Mouse (Mus musculus): Measurements from ENCODE around the gene Tyw1.

The Tyw1 gene

DNA sequence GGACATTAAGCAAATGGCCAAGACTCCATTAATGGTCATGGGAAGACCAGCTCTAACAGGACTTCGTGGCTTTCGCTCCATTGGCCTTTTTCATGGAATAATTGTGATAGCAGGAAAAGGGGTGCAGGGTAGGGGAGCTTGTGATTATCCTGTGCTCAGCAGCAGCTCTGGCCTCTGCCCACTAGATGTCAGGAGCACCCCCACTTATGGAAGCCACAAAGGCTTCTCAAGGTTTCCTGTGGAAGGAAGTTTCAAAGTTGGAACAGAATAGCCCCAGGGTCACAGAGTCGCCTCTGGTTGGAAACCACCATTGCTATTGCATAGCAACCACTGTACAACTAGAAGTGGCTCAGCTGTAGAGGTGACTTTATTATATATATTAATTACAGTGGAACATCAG lies 65.1 kb downstream of the Tyw1 start:
- DNase-seq, result no peak

DNA sequence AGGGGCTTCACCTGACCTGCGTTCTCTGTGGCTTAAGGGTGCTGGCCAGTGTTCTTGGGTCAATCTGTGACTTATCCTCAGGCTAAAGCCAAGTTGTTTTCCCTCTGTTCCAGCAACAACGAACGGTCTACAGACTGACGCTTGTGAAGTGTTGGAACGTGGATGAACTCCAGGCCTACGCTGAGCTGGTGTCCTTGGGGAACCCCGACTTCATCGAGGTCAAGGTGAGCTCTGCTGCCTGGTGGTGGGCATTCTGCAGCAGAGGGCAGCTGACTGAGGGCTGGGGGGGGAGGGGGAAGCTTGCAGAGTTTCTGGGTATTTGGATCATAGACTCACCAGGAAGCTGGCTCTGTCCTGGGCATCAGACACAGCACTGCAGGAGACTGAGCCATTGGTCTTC lies 70.1 kb downstream of the Tyw1 start:
- DNase-seq, result no peak

DNA sequence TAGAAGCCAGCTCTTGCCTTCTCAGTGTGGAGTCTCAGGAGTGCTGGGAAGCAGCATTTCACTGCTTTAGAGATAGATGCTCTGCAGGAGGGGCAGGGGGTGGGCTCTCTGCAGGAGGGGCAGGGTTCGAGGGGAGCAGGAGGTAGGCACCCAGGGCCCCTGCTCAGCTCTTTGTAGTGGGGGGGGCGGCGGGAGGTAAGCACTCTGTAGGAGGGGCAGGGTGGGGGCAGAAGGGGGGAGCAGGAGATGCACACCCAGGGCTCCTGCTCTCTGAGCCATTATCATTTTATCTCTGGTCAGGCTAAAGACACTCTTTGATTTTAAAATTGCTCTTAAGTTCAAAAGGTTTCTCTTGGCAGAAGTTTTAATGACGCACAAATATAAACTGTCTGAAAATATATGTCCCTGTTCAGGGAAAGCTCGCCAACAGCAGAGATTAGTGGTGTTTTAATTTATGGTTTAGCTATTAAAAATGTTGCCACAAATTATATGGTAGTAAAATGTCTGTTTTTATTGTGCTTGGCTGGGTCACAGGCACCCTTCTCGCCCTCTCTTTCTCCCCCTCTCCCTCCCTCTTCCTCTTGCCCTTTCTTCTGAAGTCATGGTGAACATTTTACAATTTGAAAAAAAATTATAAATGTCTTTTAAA lies 72.3 kb downstream of the Tyw1 start:
- no peak for DNase-seq

DNA sequence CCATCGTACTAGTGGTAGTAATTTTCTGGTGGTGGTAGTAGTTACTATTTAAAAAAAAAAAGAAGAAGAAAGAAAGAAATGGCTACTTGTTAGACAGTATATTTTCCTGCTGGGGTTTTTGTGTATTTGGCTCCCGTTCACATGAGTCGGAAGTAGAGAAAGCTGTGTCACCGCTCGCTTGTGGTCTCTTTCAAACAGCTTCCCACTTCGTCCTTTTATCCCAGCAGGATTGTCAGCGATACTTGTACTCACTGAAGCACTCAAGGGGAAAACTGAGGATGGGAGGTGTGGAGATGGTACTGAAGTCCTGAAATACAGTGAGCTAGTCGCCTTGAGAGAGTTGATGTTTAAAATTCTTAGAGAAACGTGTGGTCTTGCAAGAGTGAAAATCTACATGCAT lies 72.9 kb downstream of the Tyw1 start:
- DNase-seq, result no peak

DNA sequence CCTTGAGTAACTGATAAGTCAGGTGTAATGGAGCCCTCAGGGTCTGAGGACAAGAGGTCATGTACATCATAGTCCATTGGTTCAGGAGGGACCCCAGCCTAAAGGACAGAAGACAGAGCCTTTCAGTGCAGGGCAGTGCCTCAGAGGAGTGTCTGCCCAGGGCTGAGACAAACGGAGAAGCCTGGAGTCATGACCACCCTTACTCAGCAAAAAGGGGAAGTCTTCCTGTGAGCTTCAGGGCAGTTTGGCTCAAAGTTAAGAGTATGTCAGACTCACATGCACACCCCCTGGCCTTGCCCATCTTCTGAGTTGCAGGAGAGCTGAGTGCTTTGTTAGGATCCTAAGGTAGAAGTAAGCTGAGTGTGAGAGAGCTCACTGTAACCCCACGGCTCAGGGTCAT lies 74.5 kb downstream of the Tyw1 start:
- no peak for DNase-seq

DNA sequence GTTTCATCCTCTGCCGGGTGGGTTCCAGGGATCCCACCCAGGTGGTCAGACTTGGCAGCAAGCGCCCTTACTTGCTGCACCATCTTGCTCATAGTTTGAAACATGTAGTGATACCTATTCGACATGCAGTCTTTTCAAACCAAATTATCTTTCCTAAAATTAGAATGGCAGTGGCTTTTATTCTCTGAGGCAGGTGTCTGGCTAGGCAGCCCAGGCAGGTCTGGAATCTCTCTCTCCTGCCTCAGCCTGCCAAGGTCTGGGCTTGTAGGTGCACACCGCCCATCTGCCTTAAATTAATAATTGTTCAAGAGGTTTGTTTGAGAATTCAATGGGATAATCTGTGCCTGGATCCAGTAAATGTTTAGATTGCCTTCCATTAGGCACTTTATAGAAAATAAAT lies 75.4 kb downstream of the Tyw1 start:
- no peak for DNase-seq

DNA sequence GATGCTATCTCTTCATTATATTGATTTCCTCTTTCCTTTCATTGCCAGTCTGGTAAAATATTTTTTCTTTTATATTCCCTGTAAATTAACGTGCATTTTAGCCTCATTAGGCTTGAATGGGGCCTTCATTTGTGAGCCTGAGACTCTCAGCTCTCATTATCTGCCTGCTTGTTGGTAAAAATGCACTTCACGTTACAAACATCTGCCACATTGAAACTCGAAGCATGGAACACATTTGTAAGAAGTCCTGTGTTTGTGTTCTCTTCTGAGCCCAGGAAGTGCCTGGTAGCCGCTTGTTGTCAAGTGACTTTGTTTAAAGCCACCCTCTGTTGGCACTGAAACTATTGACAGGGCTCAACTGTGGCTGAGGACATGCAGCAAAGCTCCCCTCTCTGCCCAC lies 75.8 kb downstream of the Tyw1 start:
- no peak for DNase-seq

DNA sequence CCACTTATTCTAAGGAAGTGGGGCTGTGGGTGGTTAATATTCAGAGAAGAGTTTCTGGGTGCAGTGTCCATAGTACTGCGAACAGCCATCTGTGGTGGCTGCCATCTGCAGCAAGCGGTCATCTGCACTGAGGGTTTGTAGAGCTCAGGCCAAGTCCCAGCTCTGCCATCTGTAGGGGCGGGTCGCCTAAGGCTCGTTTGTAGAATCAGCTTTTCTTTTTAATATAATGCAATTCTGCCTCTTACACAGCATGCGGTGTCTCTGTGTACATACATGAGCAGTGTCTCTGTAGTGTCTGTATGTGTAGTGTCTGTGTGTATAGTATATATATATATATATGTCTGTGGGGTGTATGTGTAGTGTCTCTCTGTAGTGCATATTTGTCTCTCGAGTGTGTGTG lies 78.1 kb downstream of the Tyw1 start:
- DNase-seq, result no peak

DNA sequence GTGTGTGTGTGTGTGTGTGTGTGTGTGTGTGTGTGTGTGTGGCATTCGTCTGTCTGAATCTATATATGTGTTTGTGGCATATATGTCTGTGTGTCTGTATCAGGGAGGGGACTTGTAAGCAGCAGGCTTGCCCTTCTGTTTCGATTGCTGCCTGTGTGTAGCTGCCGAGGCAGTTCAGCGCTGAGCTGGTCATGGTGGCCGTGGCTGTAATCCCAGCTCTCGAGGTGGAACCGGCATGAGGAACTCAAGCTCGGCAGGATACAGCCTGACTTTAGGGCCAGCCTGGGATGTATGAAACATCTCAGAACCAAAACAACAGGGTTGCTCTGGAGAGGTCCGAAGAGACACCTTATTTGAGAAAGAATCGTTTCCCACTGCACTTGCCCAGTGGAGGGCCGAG lies 78.6 kb downstream of the Tyw1 start:
- no peak for DNase-seq

DNA sequence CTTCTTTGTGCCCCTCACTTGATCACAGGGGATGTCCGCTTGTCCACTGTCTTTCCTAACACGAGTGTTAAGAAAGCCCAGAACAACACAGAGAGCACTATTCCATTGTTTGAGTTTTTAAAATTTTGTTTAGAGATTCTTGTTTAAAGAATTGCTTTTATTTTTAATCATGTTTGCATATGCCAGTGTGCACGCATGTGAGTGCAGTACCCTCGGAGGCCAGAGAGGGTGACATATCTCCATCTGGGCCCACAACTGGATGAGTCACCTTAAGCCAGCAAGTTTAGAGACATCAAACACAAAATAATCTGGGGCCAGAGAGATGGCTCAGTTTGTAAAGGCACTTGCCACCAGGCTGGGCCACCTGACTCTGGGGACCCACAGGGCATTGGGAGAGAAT lies 80.0 kb downstream of the Tyw1 start:
- no peak for DNase-seq

DNA sequence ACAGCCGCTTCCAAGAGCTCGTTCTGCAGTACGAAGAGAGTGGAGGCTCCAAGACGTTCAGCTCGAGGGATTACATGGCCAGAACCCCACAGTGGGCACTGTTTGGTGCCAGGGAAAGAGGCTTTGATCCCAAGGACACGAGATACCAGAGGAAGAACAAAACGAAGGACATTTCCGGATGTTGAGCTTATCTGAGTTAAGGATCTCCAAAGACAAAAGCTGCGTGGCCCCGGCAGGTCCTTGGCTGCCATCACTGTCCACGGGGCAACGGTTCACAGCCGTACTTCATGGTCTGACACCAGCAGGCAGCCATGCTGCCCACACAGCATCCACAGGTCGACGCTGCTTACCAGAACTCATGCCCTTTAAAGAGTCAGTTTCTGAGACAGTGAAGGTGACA lies 85.2 kb downstream of the Tyw1 start:
- DNase-seq, result no peak

DNA sequence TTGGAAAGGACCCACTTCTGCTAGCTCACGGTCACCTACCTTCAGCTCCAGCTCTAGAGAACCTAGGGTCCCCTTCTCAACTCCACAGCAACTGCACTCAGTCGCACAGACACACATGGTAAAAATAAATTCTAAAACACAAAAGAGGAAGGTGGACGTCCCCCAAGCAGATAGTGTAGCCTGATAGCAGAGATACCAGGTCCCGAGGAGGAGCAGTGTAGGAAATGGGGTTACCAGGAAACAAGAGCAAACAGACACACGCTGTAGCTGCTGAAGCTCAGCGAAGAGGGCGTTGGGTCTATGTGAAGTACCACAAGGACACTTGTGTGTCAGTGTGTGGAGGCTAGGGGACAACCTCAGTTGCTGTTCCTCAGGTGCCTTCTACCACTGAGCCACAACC lies 89.6 kb downstream of the Tyw1 start:
- DNase-seq, result no peak

DNA sequence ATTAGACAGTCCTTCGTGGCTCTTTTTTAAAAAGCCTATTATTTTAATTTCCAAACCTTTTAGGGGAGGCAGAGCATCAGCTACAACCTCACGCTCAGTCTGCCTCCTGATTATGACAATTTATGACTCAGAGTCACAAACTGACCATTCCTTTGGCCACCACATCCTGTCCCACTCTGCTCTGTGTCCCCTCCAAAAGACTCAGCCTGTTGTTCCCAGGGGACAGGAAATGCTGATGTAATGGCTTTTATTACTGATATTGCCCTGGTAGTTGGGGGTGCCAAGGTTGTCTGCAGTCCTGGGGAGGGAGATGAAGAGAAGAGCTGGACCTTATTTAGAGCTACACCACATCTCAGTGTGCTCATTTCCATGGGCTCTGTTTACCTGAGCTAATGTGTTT lies 90.5 kb downstream of the Tyw1 start:
- no peak for DNase-seq

DNA sequence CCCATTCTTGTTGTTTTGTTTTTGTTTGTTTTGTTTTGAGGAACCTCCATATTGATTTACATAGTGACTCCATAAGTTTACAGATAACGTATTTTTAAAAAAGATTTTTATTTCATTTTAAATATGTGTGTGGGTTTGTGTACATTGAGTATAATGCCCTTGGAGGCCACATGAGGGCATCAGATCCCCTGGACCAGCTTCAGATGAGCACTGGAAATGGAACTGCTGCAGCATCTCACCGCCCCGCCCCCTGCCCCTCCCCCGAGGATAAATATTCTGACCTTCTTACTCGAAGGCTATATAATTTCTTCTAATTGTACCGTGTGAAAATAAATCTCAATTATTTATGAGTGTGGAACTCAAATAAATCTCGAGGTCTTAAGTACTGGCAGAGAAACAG lies 99.8 kb downstream of the Tyw1 start:
- no peak for DNase-seq

DNA sequence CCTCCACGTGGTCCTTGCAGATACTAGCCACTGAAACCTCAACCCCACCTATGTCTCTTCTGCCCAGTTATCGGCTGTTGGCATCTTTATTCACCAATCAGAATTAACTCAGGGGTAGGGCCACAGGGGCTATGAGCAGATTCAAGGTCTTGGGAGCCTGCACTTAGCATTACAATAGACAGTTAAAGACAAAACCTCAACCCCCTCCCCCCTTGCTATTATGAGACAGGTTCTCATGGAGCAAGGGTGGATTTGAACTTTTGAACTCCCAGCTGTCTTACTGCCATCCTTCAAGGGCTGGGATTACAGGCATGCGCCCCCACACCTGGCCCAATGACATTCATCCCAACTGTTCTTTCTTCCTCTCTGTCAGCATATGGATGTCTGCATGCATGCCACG lies 107.7 kb downstream of the Tyw1 start:
- DNase-seq, result no peak

DNA sequence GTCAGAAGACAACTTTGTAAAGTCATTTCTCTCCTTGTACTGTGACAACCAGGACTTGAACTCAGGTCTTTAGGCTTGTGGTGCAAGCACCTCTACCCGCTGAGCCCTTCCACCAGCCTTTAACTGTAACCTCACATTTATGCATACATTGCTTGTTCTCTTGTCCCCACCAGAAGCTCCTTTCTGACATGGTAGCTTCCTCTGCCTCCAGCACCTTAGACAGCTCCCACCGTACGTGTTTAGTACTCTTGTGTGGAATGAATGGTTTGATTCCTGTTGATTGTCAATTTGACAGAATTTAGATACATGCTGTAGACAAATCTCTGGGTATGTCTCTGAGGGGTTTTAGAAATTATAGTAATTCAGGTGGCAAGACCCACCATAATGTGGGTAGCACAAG lies 108.4 kb downstream of the Tyw1 start:
- DNase-seq, result no peak

DNA sequence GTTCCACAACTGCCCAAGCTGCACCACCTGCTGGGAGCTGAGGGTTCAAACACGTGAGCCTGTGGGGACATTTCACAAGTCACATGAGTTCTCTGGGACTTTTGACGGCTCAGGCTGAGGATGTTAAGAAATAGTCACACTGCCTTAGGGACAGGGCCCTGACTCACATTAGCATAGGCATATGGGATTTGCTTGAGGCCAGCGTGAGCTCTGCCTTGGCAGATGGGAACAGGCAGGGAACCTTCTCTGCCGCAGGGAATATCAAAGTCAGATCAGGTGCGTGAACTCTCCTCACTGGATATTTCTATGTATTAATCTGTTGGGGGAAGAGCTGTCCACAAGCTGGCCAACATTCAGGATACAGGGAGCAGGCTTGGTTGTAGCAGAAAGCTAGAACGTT lies 112.8 kb downstream of the Tyw1 start:
- no peak for DNase-seq

DNA sequence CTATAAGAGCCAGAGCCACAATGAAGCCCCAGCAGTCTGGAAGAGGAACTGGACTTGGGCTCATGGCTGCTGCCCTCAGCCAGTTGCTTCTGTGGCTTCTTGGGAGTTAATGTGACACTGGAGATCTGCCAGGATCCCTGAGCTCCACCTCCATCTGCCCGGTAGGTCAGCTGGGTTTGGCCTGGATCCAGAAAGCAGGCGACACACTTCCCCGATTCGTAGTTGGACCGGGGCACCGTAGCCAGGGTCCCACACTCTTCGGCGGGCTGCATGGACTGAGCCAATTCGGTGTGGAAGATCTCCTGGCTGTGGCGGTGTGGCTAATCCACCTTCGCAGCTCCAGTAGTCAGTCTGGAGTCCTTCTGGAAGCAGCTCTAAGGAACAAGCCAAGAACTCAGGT lies 113.8 kb downstream of the Tyw1 start, which contains the start of gene Caln1:
TSS of gene Caln1 (plus strand) at position 219 of the 400 bp plus-strand sequence.
- no peak for DNase-seq

DNA sequence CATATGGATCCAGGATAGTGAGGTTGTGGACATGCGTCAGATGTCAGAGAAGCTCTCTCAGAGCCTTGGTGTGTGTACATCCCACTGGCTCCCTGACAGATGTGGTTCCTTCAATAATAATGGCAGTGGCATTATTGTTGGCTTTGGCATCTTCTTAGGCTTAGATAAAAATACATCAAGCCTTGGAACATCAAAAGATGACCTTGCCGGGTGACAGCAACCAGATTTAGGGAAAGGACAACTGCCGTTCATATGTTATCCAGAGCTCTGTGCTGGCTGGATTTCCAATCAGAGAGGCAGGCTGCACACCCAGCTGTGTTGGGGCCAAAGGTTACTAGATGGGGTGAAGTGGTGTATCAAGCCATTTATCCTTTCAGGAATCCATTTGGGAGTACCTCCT lies 120.0 kb downstream of the Tyw1 start:
- DNase-seq, result no peak

DNA sequence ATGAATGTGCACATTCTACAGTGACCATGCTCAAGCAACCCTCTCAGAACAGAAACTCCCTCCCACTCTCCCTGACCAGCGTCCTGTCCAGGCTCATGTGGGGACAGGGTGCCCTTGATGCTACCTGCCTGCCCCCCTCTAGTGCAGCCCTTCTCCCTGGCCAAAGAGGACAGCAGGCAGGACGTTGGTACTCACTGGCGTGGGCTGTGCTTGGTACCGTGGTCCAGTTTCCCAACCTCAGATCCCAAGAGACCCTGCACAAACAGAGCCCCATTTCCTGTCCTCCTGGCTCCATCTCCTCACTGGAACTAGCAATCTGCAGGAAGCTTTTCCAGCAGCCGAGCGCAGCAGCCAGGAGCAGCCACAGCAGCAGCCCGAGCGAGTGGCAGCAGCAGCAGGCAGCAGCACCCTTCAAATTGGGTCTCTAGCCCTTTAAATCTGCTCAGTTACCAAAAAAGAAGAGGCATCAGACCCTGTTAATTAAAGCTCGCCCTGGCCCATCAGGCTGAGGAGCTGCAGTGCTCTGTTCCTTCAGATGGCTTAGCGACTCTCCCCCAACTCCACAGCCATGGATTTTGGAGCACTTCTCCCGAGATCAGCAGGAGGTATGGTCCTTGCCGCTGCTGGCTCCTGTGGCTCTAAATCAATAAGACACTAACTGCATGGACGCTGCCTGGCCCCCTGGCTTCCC lies 128.9 kb downstream of the Tyw1 start, which contains the start of gene A330070K13Rik:
TSS of gene A330070K13Rik (minus strand) at position 410 of the 691 bp plus-strand sequence.
- DNase-seq, result peak; percentile 44

DNA sequence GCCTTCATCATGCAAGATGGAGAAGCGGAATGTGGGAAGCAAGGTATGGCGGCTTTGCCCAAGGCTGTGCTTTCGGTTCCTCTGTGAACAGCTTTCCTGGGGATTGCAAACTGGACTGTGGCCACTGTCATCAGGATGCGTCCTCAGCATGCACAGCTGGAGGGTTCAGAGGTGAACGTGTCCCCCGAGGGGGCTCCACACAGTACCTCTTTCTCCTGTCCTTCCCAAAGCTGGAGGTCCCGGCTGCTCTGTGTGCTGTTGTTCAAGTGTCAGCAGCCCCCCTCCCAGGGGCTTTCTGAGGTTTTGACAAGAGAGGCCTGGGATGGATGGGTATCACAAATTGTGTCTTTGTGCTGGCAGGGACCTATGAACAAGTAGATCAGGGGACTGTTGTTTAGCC lies 131.0 kb downstream of the Tyw1 start:
- DNase-seq, result no peak

Measured in right cerebral cortex, postnatal 25 days (tissue).